Mouse (Mus musculus) ES-E14 (cell line): ENCODE results near the gene Slc25a48.

Experiments
- CHD2 ChIP-seq: IDR thresholded peaks from 2 replicates; pipeline ENCODE4 v1.6.1; 2014; ENCODE audit warnings: mild to moderate bottlenecking, low read depth, low read length, inconsistent platforms
- HCFC1 ChIP-seq: IDR thresholded peaks from 2 replicates; pipeline ENCODE4 v1.6.1; 2012; ENCODE audit warnings: low read length, inconsistent platforms, borderline replicate concordance; ENCODE audit not compliant: insufficient read depth
- MAFK ChIP-seq: IDR thresholded peaks from 2 replicates; pipeline ENCODE4 v1.6.1; 2014; ENCODE audit warnings: mild to moderate bottlenecking, low read depth, low read length, inconsistent platforms; ENCODE audit not compliant: insufficient read depth
- ZC3H11A ChIP-seq: IDR thresholded peaks from 2 replicates; pipeline ENCODE4 v1.6.1; 2012; ENCODE audit warnings: low read depth, mild to moderate bottlenecking, inconsistent platforms, low read length, borderline replicate concordance
- ZNF384 ChIP-seq: IDR thresholded peaks from 2 replicates; pipeline ENCODE4 v1.6.1; 2012; ENCODE audit warnings: low read depth, low read length, inconsistent platforms

- TF ChIP-seq MAFK (no peak), CHD2 (no peak), ZC3H11A (no peak), ZNF384 (no peak), HCFC1 (no peak)
Measured at GRCm38 (mm10) chr13:56468536-56468935, 30.4 kb downstream of the Slc25a48 start.
